Mouse (Mus musculus) right cerebral cortex, postnatal 36 days (tissue): Measurements from ENCODE around the gene Col6a6.
A peak's percentile ranks its signal among the peaks of the same experiment; 100 is the strongest.
"Not testable (repeated sequence)": the region's sequence is repeated elsewhere in the genome, so short reads cannot be mapped to it uniquely, and the experiment has no call there.

Source experiments
- DNase-seq, 2 experiments: peaks; one replicate each; pipeline ENCODE4 v3.0.0; 2022; ENCODE audit warnings: low spot score in 2 of 2, mixed read lengths in 1 of 2

Col6a6 gene

DNA sequence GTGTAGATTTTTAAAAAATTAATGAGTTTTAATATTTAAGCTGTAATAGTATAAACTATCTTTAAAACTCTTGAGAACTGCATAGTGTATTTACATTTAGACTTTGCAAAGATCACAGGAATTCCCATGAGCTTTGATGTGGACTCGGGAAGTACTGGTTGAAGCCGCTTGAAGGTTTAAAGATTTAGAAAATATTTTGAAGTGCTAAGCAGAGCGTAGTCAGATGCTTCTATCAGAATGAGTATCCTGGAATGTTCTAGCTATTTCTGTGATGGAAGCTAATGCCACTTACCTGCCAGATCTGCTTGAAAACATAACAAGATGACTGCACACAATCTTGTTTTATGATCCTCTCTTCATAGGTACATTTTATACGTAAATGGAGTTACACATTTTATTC, 157.0 kb downstream of the Col6a6 start:
- no peak for DNase-seq

GRCm38 (mm10) chr9:105665269-105665668, 162.7 kb downstream of the Col6a6 start:
- DNase-seq = no peak

- no peak for DNase-seq
These were observed 168.1 kb downstream of the Col6a6 start for GRCm38 (mm10) chr9:105659877-105660276.

DNA sequence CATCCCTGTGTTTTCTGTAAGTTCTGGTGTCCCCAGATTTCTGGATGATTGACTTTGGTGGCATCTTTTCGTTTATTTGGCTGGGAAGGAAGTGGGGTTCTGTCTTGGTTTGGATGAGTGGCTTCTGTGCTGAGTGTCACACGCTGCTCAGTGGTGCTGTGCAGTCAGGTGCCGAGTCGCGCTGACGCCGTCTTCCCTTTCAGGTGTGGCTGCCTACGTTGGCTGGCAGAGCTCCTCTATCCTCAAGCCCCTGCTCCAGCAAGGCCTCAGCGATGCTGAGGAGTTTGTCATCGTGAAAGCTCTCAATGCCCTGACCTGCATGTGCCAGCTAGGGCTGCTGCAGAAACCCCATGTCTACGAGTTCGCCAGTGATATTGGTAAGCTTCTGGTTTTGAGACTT, 169.7 kb downstream of the Col6a6 start:
- DNase-seq = no peak

GRCm38 (mm10) chr9:105656189-105656588, 171.8 kb downstream of the Col6a6 start:
- no peak for DNase-seq

- peak; percentile 80 to 89 for DNase-seq
These were observed 185.2 kb downstream of the Col6a6 start, which contains the start of gene Pik3r4 for GRCm38 (mm10) chr9:105642460-105643371. Gene Pik3r4 (plus strand): TSS chr9:105642978.

- DNase-seq = not testable (repeated sequence)
These were observed 186.6 kb downstream of the Col6a6 start for GRCm38 (mm10) chr9:105641377-105641776.
